In the genomic region with DNA sequence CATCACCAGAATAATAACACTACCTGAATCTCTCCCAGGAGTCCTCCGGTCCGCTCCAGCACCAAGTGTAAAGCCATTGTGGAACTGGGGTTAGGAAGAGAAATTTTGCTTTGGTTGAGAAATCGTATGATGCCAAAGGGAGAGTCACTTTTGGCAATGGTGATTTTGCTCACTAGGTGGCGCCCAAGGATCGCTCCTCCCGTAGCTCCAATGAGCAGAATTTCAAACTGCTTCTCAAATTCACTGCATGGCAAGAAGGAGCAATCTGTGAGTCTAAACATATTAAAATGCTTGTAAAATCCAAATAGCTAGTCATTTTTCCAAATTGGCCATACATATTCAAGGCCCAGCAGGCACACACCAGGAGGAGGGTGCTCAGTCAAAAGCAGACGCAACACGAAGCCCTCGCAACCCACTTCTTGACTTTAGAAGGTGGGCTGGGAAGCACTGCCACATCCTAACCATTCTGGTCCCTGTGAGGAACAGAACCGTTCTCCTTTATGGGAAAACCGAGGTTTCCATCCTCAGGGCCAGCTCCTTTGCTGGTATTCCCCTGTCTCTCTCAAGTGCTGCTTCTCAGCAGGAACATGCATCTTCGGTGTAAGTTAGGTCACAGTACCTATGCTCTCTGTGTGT, we compare ENCODE assay signal across 8 mouse cellular contexts.
DNase-seq lines count a peak whose midpoint lies in the region; ATAC-seq and TF ChIP-seq lines count a peak whose summit lies in the region.

No protein-coding gene starts in this region.

- TF ChIP-seq CTCF in brain, embryonic 14.5 days (IDR thresholded peaks at IDR 0.05; ENCODE audit: borderline replicate concordance, extremely low read depth, insufficient read depth, insufficient read length): peak; percentile 94

- peak; percentile 75 for DNase-seq in MN1 (ENCODE audit: low spot score)
- DNase-seq in brain, embryonic 14.5 days (ENCODE audit: low read depth): peak; percentile 88
- DNase-seq in fibroblast of lung, adult 2 months (ENCODE audit: low read depth): peak; percentile 34
- peak; percentile 89 for DNase-seq in hindbrain, embryonic 11.5 days (ENCODE audit: low spot score)
- peak; percentile 71 to 78 for DNase-seq in layer of hippocampus, postnatal 36 days
- DNase-seq in right cerebral cortex, postnatal 10 days (ENCODE audit: low spot score in 2 of 2): peak; percentile 85 to 91
- DNase-seq in yolk sac, embryonic 10.5 days (ENCODE audit: low spot score): peak; percentile 19

- WGBS in hindbrain, embryonic 11.5 days: 53% methylated on average over 12 of the region's 12 CpGs

- TF ChIP-seq POLR2A in brain, embryonic 14.5 days (IDR thresholded peaks at IDR 0.05; ENCODE audit: borderline replicate concordance, extremely low read depth, insufficient read depth, insufficient read length, poor library complexity, severe bottlenecking): no peak

- no peak overlapping the region for H3K27ac ChIP-seq in hindbrain, embryonic 11.5 days (ENCODE audit: low read depth, low read length)

- H3K4me2 ChIP-seq in hindbrain, embryonic 11.5 days (replicated peaks; ENCODE audit: low read depth, low read length): no peak overlapping the region

- H3K9ac ChIP-seq in hindbrain, embryonic 11.5 days (ENCODE audit: low read depth, low read length): no peak overlapping the region

- no peak overlapping the region for H3K4me3 ChIP-seq in hindbrain, embryonic 11.5 days (ENCODE audit: low read depth, low read length)

- peaks cover 6% of the 10 kb centered on the region; the same call in 1 of the 2 replicates for H3K36me3 ChIP-seq in hindbrain, embryonic 11.5 days (ENCODE audit: control insufficient read depth, insufficient read depth, low read length)

- no peaks in the 10 kb centered on the region for H3K9me3 ChIP-seq in hindbrain, embryonic 11.5 days (ENCODE audit: control insufficient read depth, low read length)

- peak; percentile 57 for ATAC-seq in hindbrain, embryonic 11.5 days (ENCODE audit: low FRiP score)
- ATAC-seq in megakaryocyte progenitor cell, adult 5-6 weeks (replicated peaks; ENCODE audit: poor library complexity): peak; percentile 92

- H3K4me1 ChIP-seq in hindbrain, embryonic 11.5 days (replicated peaks; ENCODE audit: control insufficient read depth, insufficient read depth, low read length): no peaks in the 10 kb centered on the region

- no peaks in the 10 kb centered on the region for H3K27me3 ChIP-seq in hindbrain, embryonic 11.5 days (ENCODE audit: control insufficient read depth, insufficient read depth, low read length)

Comparison
In these comparisons a context has a peak if more than half of its experiments do, and no peak if none do; other contexts are left out.
1. DNase-seq: peak in every context shown above with its lines; median percentile 89 in hindbrain, embryonic 11.5 days; 88 in brain, embryonic 14.5 days; 88 in right cerebral cortex, postnatal 10 days; 75 in MN1; 74 in layer of hippocampus, postnatal 36 days; 34 in fibroblast of lung, adult 2 months; 19 in yolk sac, embryonic 10.5 days.